Mouse (Mus musculus) frontal cortex, postnatal 10 days (tissue): Measurements from ENCODE around the gene Atp8b2.

Experiments
- DNase-seq, 2 experiments: peaks; one replicate each; pipeline ENCODE4 v3.0.0; 2022; ENCODE audit warnings: low spot score in 2 of 2, mixed read lengths in 1 of 2

Atp8b2 gene

GRCm38 (mm10) chr3:89963221-89963763, at the start of gene Atp8b2:
Atp8b2 (minus strand) TSS chr3:89963508.
- DNase-seq = peak in 1 of 2 experiments; percentile 71

DNA sequence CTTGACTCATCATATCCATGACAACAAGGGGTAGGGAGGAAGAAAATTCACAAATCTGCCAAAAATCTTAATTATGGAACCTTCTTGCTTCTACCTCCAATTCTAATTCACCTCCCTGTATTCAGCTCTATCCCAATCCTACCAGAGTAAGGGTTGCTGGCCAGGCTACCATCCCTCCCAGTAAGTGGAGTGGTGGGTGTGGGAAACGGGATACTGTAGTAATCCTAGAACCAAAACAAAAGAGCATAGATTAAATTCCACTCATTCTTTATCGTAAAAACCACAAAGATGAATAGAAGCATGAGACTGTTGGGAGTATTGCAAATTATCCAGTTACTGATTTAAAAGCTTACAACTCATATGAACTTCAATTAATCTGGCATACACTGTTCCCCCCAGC, 47.0 kb upstream of the Atp8b2 start:
- no peak for DNase-seq

GRCm38 (mm10) chr3:90004091-90004796, 40.9 kb upstream of the Atp8b2 start:
- DNase-seq = no peak

DNA sequence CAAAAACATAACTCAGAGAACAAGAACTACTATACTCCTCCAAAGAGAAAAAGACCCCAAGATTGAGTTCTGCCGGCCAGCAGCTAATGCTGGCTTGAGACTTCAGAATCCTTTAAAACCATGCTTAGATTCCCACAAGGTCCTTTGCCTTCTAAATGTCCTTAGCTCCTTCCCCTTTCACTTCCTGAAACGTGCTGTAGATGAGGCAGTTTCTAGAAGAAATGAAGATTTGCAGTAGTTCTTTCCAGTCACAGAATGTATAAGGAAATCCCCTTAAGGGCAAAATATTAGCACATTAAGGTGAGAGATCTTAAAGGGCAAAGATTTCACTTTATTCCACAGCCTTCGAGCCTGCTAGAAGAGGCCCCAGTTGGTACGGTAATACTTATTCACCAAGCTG, 36.5 kb upstream of the Atp8b2 start:
- DNase-seq = no peak

DNA sequence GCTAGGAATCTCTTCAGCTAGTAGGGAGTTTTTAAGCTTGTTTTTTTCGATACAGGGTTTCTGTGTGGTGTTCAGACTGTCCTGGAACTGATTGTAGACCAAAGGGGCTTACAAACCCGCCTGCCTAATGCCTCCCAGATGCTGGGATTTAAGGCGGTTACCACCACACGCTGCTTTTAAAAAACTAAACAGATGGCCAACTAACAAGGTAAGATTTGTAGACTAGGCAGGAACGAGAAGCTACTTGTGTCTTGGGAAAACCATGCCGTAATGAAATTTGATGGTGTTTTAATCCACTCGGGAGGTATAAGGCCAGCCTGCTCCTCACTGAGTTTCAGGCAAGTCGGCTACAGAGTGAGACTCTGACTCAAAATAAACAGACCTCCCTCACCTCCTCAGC, 35.8 kb upstream of the Atp8b2 start:
- peak in 1 of 2 experiments; percentile 10 for DNase-seq

GRCm38 (mm10) chr3:89998612-89999054, 35.3 kb upstream of the Atp8b2 start, which contains the start of gene Hax1:
Hax1 (minus strand) TSS chr3:89998780.
- DNase-seq = peak; percentile 89 to 92

DNA sequence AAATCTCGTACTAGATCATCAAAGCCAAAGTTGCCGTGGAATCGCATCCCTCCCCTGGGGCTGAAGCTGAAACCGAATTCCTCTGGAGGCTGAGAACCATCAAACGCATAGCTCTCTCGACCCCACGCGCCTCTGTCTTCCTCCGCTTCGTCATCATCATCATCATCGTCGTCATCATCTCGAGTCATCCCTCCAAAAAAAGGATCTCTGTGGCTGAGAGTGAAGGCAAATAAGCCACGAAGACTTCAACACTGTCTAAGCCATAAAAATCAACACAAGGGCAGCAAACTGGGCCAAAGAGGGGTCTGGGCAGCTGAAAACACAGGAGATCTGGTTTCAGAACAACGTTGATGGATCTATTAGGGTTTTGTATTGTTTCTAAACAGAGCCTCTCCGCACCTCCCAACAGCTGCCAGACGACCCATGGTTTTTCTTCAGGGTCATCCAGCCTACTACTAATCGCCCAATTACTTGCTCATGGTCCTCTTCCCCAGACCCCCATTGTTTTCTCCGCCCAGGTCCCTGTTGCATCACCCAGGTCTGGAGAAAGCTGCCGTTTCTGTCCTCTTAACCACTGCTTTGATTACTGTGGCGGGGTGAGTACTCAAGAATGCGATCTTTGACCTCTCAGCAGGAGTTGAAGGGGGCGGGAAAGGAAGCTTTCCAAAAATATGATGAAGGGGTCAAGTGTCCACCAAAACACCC, 34.6 kb upstream of the Atp8b2 start:
- DNase-seq = peak in 1 of 2 experiments; percentile 19

DNA sequence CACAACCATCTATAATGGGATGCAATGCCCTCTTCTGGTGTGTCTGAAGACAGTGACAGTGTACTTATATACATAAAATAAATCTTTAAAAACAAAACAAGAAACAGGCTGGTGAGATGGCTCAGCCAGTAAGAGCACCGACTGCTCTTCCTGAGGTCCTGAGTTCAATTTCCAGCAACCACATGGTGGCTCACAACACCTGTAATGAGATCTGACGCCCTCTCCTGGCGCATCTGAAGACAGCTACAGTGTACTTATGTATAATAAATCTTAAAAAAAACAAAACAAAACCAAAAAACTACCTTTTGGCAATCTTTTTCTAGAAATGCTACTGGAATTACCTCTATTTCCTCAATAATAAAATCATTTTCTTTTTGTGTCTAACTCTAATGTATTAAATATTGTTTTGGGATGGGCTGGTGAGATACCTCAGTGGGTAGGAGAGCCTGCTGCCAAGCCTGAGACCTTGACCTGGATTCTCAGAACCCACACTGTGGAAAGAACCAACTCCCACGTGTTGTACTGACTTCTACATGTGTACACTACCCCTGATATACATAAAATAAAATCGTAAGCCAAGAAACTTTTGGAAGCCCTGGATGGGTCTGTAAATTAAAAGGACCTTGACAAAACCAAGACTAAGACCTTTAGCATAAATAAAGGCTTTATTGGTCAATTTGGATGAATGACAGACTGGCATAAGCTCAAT, 31.7 kb upstream of the Atp8b2 start:
- no peak for DNase-seq

GRCm38 (mm10) chr3:89987822-89988221, 24.5 kb upstream of the Atp8b2 start:
- DNase-seq = no peak

DNA sequence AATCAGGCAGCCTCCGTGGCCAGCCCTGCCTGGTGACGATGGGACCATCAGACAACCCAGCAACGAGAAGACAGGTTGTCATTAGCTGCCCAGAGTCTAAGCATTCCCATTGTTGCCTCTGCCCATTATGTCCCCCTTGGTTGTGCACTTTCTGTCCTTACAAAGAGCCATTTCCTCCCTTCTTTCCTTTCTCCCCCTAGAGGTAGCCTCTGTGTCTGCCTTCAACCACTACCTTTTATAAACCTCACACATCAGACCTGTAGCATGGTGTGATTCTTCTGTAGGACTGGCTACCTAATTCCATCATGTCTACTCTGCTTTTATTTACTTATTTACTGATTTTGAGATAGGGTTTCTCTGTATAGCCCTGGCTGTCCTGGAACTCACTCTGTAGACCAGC, 23.9 kb upstream of the Atp8b2 start:
- no peak for DNase-seq

- DNase-seq = no peak
These were observed 19.1 kb upstream of the Atp8b2 start for GRCm38 (mm10) chr3:89982426-89982825.

- no peak for DNase-seq
These were observed 13.6 kb upstream of the Atp8b2 start for GRCm38 (mm10) chr3:89976859-89977258.

DNA sequence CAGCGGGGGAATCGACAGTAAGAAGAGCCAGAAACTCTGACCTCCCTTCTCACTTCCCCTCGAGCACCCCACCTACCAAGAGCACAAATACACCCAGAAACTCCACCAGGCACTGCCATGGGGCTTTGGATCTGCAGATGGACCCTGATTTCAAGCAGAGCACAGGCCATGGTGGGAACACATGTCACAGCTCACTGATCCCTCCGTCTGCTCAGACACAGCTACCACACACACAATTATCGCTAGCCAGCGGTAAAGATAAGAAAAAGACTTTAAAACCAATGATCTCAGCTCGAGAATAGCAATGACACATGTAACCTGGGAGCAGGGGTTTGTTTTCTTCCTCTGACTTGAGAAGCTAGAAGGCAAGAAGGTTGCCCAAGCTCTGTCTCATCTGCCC, 5.2 kb upstream of the Atp8b2 start:
- DNase-seq = no peak

- no peak for DNase-seq
These were observed 3.6 kb upstream of the Atp8b2 start for GRCm38 (mm10) chr3:89966946-89967345.

DNA sequence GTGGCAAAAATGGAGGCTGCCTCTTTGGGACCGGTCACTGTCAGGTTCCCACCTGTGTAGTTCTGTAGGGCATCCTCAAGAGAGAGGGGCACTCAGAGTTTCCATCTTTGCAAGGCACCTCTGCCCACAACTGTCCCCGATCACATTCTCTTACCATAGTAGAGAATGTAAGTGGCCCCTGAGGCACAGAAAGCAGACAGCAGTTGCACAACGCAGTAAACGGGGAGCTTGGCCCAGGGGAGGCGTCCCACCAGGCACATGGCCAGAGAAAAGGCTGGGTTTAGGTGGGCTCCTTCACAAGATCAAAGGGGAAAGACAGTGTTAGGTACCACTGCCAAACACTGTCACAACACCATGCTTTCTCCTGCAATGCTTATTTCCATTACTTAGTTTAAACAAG, 2.7 kb upstream of the Atp8b2 start:
- no peak for DNase-seq

DNA sequence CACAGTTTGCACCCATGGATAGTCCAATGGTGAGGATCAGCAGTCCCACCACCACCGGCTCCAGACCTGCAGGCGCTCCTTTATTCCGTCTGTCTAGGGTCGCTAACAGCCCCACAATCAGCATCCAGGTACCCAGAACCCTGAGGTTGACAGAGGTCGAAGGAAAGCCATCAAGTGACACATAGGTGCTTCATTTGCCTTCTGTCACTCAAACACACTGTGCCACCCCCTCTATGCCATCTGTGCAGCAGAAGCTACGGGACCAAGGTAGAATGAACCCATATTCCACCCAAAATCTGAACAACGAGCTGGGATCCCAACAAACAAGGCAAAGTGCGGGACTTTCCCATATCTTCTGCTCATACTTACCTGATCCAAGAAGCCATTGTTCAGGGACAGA, 2.2 kb upstream of the Atp8b2 start:
- no peak for DNase-seq

GRCm38 (mm10) chr3:89963926-89964739, 825 bp upstream of the Atp8b2 start:
- DNase-seq = peak in 1 of 2 experiments; percentile 57

- peak in 1 of 2 experiments; percentile 45 for DNase-seq
These were observed 522 bp downstream of the Atp8b2 start for GRCm38 (mm10) chr3:89962751-89963220.

- DNase-seq = no peak
These were observed 1.1 kb downstream of the Atp8b2 start for GRCm38 (mm10) chr3:89962059-89962750.

DNA sequence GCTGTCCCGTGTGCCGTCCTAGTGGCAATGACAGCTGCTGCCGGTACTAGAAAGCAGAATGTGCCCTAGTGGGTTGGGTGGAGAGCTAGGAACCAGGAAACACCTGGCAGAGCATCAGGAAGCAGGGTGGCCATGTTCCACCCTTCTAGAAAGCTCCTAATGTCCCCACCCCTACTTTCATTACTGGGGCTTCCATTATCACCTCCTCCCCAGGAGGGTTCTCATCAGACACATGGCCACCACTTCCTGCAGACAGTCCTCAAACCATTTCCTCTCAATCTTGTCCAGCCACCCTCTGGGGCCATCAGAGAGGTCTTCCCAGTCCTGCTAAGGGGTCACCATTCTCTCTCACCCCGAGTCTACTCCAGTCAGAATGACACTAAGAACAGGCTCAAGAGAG, 1.9 kb downstream of the Atp8b2 start:
- no peak for DNase-seq

DNA sequence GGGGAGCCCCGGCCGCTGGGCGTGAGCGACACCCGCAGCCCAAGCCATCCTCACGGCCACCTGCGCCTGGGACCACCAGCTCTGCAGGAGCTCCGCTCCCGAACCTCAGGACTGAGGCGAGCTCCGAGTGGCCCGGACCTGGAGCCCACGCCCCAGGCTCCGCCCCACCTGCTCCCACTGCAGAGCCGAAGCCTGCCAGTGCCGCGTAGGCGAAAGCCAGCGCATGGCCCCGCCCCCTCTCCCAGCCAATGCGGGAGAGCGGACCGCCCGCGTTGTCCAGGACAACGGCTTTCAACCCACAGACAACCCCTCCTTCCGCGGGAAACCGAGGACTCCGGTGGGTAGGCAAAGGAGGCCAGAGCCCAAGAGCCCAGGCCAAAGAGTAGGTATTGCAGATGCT, 2.8 kb downstream of the Atp8b2 start:
- DNase-seq = peak; percentile 93 to 94
